Mouse (Mus musculus) T-helper 2 cell (primary cell): ENCODE results near the gene Cct4.

Experiments
- in situ Hi-C: fragments of 300-600 bp; cut with MboI, MseI; formaldehyde crosslinking; loops from one replicate; pipeline ENCODE4 v1.15.1; 2025; ENCODE audit warnings: high pct_unique_total_duplicates

Cct4 gene

GRCm38 (mm10) chr11:22990393-22991126 lies at the start of gene Cct4:
Cct4 (plus strand) TSS chr11:22990519.
- in situ Hi-C loops = no loop called here

- in situ Hi-C loops = no loop called here
Measured at GRCm38 (mm10) chr11:22949101-22949500, 41.2 kb upstream of the Cct4 start.

GRCm38 (mm10) chr11:22950131-22950530 lies 40.2 kb upstream of the Cct4 start:
- in situ Hi-C loops = loop anchor here (5.0 to 10.0 kb wide), 2 partner anchors 155 to 318 kb away; no protein-coding TSS in a partner anchor

GRCm38 (mm10) chr11:22952668-22953067 lies 37.7 kb upstream of the Cct4 start:
- in situ Hi-C loops = loop anchor here (5.0 to 10.0 kb wide), 2 partner anchors 158 to 320 kb away; no protein-coding TSS in a partner anchor

GRCm38 (mm10) chr11:22956346-22956745 lies 34.0 kb upstream of the Cct4 start:
- in situ Hi-C loops = loop anchor here (5.0 to 10.0 kb wide), 3 partner anchors 94 to 729 kb away; partner anchors contain the start of gene B3gnt2

GRCm38 (mm10) chr11:22956830-22957229 lies 33.5 kb upstream of the Cct4 start:
- in situ Hi-C loops = loop anchor here (5.0 to 10.0 kb wide), 3 partner anchors 95 to 730 kb away; partner anchors contain the start of gene B3gnt2

- in situ Hi-C loops = loop anchor here (5.0 to 10.0 kb wide), 3 partner anchors 96 to 731 kb away; partner anchors contain the start of gene B3gnt2
Measured at GRCm38 (mm10) chr11:22957791-22958374, 32.4 kb upstream of the Cct4 start.

- in situ Hi-C loops = no loop called here
Measured at GRCm38 (mm10) chr11:22962101-22962500, 28.2 kb upstream of the Cct4 start.

- in situ Hi-C loops = no loop called here
Measured at GRCm38 (mm10) chr11:22964401-22964800, 25.9 kb upstream of the Cct4 start.

- in situ Hi-C loops = no loop called here
Measured at GRCm38 (mm10) chr11:22965503-22965902, 24.8 kb upstream of the Cct4 start.

- in situ Hi-C loops = no loop called here
Measured at GRCm38 (mm10) chr11:22969486-22969885, 20.8 kb upstream of the Cct4 start.

- in situ Hi-C loops = no loop called here
Measured at GRCm38 (mm10) chr11:22970546-22970945, 19.8 kb upstream of the Cct4 start.

GRCm38 (mm10) chr11:22971835-22972709 lies 18.2 kb upstream of the Cct4 start, which contains the start of gene Zrsr1:
Zrsr1 (plus strand) TSS chr11:22972005.
- in situ Hi-C loops = no loop called here

GRCm38 (mm10) chr11:22972746-22973526 lies 17.4 kb upstream of the Cct4 start:
- in situ Hi-C loops = no loop called here

- in situ Hi-C loops = no loop called here
Measured at GRCm38 (mm10) chr11:22973599-22973998, 16.7 kb upstream of the Cct4 start.

GRCm38 (mm10) chr11:22978215-22978614 lies 12.1 kb upstream of the Cct4 start:
- in situ Hi-C loops = no loop called here

GRCm38 (mm10) chr11:22978711-22979110 lies 11.6 kb upstream of the Cct4 start:
- in situ Hi-C loops = no loop called here

- in situ Hi-C loops = no loop called here
Measured at GRCm38 (mm10) chr11:22979221-22979620, 11.1 kb upstream of the Cct4 start.

GRCm38 (mm10) chr11:22981041-22981440 lies 9.3 kb upstream of the Cct4 start:
- in situ Hi-C loops = no loop called here

- in situ Hi-C loops = no loop called here
Measured at GRCm38 (mm10) chr11:22981543-22981950, 8.8 kb upstream of the Cct4 start.
